Mouse (Mus musculus): ENCODE measurements around the gene Olfr328.
"Not testable (repeated sequence)": the region's sequence is repeated elsewhere in the genome, so short reads cannot be mapped to it uniquely, and the experiment has no call there.

- not testable (repeated sequence) for TF ChIP-seq MAZ (IDR thresholded peaks at IDR 0.05; ENCODE audit: low read depth, low read length); ZNF384 (IDR thresholded peaks at IDR 0.05; ENCODE audit: low read depth, low read length); HCFC1 (IDR thresholded peaks at IDR 0.05; ENCODE audit: low read depth, low read length); POLR2A (IDR thresholded peaks at IDR 0.05; ENCODE audit: low read depth, low read length); MEF2A (IDR thresholded peaks at IDR 0.05; ENCODE audit: borderline replicate concordance, low read depth, low read length); KAT2A (IDR thresholded peaks at IDR 0.05; ENCODE audit: insufficient replicate concordance, low read length); TCF12 (IDR thresholded peaks at IDR 0.05; ENCODE audit: low read depth, low read length); CTCF (conservative IDR thresholded peaks at IDR 0.05 in 1 of 2, IDR thresholded peaks at IDR 0.05 in 1 of 2; ENCODE audit: low read depth in 2 of 2, low read length in 2 of 2)
These were observed 46.4 kb downstream of the Olfr328 start for GRCm38 (mm10) chr11:58509058-58509457.
